Mouse (Mus musculus): Measurements from ENCODE around the gene Olfr1331.
"Not testable (repeated sequence)": the region's sequence is repeated elsewhere in the genome, so short reads cannot be mapped to it uniquely, and the experiment has no call there.

Olfr1331 gene

DNA sequence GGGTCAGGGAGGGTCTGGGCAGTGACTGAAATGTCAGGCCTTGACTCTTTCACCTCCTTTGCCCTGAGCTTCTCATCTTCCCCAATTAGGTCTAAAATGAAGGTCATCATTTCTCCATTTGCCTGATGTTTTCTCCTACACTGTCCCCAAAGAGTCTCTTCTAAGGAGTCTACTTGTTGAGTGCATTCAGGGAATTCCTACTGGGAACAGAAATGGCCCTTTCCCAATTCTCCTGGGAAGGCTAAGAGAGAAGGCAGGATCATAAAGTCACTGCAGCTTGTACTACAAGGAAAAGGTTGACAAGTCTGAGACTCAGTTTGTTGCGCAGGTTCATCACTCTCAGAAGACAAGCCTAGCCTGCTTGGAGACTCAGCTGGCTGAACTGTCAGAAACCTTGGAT, at the start of gene Olfr1331:
Gene Olfr1331 (plus strand): TSS at position 301 of the 400 bp plus-strand sequence.
- no peak for DNase-seq (ENCODE audit: low spot score)

DNA sequence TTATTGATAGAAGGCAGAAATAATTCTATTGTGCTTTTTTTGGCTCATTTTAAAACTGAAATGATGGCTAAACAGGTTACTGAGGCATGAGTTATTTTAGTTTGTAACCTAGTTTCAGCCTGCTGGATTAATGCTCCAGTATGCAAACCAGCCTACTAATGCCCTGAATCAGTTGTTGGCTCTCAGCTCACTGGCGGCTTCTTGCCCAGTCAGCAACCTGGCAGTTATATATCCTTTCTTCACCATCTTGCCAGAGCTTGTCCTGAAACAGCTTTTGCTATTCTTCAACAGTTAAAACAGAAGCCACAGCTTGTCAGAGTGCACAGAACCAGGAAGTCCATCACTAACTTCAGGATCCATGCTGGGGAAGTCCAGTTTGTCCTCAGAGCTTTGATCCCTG, 45.5 kb upstream of the Olfr1331 start:
- no peak for DNase-seq (ENCODE audit: low spot score)

DNA sequence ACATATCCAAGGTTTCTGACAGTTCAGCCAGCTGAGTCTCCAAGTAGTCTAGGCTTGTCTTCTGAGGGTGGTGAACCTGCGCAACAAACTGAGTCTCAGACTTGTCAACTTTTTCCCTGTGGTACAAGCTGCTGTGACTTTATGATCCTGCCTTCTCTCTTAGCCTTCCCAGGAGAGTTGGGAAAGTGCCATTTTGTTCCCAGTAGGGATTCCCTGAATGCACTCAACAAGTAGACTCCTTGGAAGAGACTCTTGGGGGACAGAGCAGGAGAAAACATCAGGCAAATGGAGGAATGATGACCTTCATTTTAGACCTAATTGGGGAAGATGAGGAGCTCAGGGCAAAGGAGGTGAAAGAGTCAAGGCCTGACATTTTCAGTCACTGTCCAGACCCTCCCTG, 28.3 kb upstream of the Olfr1331 start, which contains the start of gene Olfr1333:
Gene Olfr1333 (minus strand): TSS at position 101 of the 400 bp plus-strand sequence.
- no peak for DNase-seq (ENCODE audit: low spot score)

DNA sequence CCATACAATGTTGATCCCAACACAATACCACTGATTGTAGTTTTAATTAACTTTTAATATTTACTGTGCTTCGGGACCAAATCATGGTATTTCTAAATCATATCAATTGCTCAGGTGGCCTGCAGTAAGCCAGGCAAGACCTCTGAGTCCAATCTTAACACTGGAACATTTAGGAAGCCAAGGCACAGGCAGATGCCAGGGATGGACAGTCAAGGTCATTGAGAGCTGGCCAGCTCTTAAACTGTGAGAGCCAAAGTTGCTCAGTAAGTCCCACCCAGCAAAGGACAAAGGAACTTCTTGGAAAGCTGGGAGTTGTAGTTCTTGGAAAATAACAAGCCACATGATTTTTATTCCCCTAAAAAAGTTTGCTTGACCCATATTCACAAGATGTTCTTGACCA, 2.7 kb upstream of the Olfr1331 start:
- no peak for DNase-seq (ENCODE audit: low spot score)

DNA sequence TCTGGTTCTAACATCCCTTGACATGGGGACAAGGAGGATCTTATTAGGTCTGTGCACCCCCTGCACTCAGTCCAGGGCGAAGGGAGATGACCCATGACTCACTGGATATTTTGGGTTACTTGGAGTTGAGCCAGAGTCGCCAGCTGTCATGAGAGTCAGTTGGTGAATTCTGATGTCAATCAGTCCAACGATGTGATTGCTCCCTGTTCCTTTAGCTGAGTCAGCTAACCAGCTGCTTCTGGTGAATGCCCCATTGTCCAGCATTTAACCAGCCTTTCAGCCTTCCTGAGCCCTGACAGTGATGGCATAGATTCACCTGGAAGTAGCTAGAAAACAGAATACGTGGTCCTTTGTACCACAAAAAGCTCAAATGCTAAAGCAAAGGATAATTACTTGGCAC, 1.7 kb upstream of the Olfr1331 start:
- no peak for DNase-seq (ENCODE audit: low spot score)

DNA sequence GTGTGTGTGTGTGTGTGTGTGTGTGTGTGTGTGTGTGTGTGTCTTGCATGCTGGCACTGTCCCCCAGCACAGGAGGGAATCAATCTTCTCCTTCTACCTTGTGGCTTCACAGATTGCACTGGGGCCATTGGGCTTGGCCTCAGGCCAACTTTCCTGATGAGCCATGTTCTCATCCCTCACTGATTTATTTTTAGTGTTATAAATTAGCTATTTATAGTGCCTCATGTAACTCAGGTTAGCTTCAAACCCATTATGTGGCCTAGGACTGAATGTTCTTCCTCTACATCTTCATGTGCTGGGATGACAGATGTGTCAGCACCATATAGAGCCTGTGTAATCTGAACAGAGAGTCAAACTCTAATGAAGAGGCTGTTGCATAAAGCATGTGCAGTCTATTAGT, 3.1 kb downstream of the Olfr1331 start:
- DNase-seq (ENCODE audit: low spot score) = no peak

DNA sequence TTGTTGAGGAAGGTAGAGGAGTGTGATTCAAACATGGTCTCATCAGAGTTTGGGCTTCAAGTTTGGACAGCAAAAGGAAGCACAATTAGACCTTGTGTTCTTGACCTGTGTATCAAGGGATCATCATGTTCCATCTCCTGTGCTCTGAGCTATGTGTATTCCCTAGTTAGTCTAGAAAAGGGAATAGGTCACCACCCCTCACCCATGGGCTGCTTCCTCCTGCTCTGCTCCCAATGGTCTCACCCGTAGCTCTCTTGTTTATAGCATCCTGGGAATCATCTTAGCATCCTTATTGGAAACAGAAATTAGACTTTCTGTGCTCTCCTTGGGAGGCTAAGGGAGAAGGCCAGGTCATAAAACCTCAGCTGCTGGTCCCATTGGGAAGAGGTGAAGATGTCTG, 23.8 kb downstream of the Olfr1331 start, which contains the start of gene Olfr1330:
Gene Olfr1330 (plus strand): TSS at position 301 of the 400 bp plus-strand sequence.
- DNase-seq (ENCODE audit: low spot score) = no peak

DNA sequence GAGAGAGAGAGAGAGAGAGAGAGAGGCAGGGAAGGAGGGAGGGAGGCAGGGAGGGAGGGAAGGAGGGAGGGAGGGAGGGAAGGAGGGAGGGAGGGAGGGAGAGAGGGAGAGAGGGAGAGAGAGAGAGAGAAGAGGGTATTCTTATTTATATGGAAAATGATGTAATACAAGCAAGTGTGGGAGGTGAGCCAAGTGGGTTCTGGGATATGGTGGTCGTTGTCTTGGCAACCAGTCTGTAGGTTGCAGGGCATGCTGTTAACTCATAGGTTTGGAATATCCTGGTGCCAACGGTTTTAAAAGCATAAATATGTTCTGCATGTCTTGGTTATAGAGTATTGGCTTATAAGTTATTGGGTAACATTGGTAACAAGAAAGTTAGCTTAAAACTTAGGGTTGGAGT, 37.5 kb downstream of the Olfr1331 start:
- no peak for DNase-seq (ENCODE audit: low spot score)

DNA sequence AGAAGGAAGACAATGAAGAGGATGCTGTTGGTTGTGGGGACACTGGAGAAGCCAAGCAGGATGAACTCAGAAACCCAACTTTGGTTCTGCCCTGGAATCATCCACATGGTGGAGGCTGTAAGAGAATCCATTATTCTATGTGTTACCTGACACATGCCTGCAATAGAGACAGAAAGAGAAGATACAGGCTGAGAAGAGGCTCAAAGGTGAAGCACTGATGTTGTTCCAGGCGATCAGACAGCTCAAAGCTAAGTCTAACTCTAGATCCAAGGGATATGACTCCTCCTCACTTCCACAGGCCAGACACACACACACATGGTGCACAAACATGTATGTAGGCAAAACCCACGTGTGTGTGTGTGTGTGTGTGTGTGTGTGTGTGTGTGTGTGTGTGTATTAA, 52.9 kb downstream of the Olfr1331 start, which contains the start of gene Olfr1329:
Gene Olfr1329 (minus strand): TSS at position 101 of the 400 bp plus-strand sequence.
- not testable (repeated sequence) for DNase-seq (ENCODE audit: low spot score)
